Mouse (Mus musculus): Measurements from ENCODE around the gene Gpr137c. TPM values are rescaled to one million over a fixed set of nuclear protein-coding genes. Genes with fewer than 3 reads are reported as not detected.

Gene Gpr137c
- polyA plus RNA-seq, 1 experiment: 2.2 TPM

DNA sequence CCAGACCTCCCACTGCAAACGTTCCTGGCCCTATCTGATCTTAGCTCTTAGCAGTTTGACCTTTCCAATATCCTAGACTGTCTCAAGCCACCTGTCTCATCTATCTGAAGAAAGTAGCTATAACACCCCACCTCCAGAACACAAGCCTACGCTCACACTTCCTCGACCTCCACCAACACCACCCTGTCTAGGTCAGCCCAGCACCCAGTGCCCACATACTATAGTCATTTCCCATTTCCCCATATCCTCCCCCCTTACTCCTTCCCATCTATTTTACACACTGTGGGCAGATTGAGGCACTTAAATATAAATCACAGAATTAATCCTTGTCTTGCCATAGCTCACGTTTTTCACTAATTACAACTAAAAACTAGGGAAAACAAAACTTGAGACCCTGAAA, 37.9 kb upstream of the Gpr137c start:
- no peaks in the 10 kb centered on the region for H3K27me3 ChIP-seq (ENCODE audit: control insufficient read depth, insufficient read depth, low read length, poor library complexity, severe bottlenecking)
- H3K9ac ChIP-seq (ENCODE audit: low read depth, poor library complexity, severe bottlenecking): no peak overlapping the region
- no peak overlapping the region for H3K4me3 ChIP-seq (ENCODE audit: low read depth, low read length)
- no peaks in the 10 kb centered on the region for H3K36me3 ChIP-seq (ENCODE audit: control insufficient read depth, insufficient read depth, low read length, poor library complexity, severe bottlenecking)
- TF ChIP-seq EP300 (IDR thresholded peaks at IDR 0.05; ENCODE audit: insufficient read depth, low read depth, low read length) (no peak), POLR2A (IDR thresholded peaks at IDR 0.05; ENCODE audit: insufficient read depth, low read length) (no peak), CTCF (IDR thresholded peaks at IDR 0.05; ENCODE audit: low read depth, low read length) (no peak)
- H3K9me3 ChIP-seq (replicated peaks; ENCODE audit: control insufficient read depth, insufficient read depth, low read length, poor library complexity, severe bottlenecking): peaks cover 8% of the 10 kb centered on the region; the same call in 1 of the 2 replicates
- no peak overlapping the region for H3K27ac ChIP-seq (ENCODE audit: insufficient read depth, low read length)
- H3K4me1 ChIP-seq (ENCODE audit: control insufficient read depth, insufficient read depth, low read length): no peaks in the 10 kb centered on the region

DNA sequence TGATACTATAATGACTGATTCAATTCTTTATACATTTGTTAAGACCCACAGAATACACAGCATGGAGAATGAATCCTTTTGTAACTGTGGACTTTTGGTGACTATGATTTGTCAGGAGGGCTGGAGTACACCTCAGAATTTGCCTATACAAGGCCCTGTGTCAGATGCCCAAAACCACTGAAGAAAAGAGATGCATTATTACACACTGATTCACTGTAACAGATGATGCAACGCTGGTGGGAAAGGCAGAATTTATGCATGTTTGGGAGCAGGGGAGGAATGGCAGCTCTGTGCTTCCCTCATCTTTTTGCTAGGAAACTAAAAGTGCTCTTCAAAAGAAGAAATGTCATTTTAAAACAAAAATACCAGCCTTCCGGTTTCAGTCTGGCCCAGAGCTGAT, 28.5 kb upstream of the Gpr137c start:
- H3K9me3 ChIP-seq (replicated peaks; ENCODE audit: control insufficient read depth, insufficient read depth, low read length, poor library complexity, severe bottlenecking): peaks cover 3% of the 10 kb centered on the region; the same call in 1 of the 2 replicates
- TF ChIP-seq POLR2A (IDR thresholded peaks at IDR 0.05; ENCODE audit: insufficient read depth, low read length): no peak
- TF ChIP-seq CTCF (IDR thresholded peaks at IDR 0.05; ENCODE audit: low read depth, low read length): no peak
- no peak for TF ChIP-seq EP300 (IDR thresholded peaks at IDR 0.05; ENCODE audit: insufficient read depth, low read depth, low read length)
- H3K36me3 ChIP-seq (ENCODE audit: control insufficient read depth, insufficient read depth, low read length, poor library complexity, severe bottlenecking): no peaks in the 10 kb centered on the region
- H3K4me1 ChIP-seq (ENCODE audit: control insufficient read depth, insufficient read depth, low read length): no peaks in the 10 kb centered on the region
- H3K9ac ChIP-seq (ENCODE audit: low read depth, poor library complexity, severe bottlenecking): no peak overlapping the region
- H3K27me3 ChIP-seq (ENCODE audit: control insufficient read depth, insufficient read depth, low read length, poor library complexity, severe bottlenecking): no peaks in the 10 kb centered on the region
- no peak overlapping the region for H3K27ac ChIP-seq (ENCODE audit: insufficient read depth, low read length)
- no peak overlapping the region for H3K4me3 ChIP-seq (ENCODE audit: low read depth, low read length)

DNA sequence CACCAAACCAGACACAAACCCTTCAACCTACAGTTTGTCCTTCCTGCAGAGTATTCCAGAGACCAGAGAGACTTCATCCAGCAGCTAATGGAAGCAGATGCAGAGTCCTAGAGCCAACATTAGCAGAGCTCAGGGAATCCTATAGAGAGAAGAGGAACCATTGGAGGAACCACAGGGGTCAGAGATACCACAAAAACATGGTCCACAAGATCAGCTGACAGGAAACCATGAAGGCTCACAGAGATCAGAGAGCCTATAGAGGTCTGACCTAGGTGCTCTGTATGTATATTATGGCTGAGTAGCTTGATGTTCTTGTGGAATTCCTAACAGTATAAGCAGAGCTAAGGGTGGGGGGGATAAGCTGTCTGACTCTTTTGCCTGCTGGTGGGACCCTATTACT, 18.9 kb upstream of the Gpr137c start:
- Histone ChIP-seq H3K36me3 (ENCODE audit: control insufficient read depth, insufficient read depth, low read length, poor library complexity, severe bottlenecking) (no peaks in the 10 kb centered on the region), H3K27me3 (ENCODE audit: control insufficient read depth, insufficient read depth, low read length, poor library complexity, severe bottlenecking) (no peaks in the 10 kb centered on the region), H3K9ac (ENCODE audit: low read depth, poor library complexity, severe bottlenecking) (no peak overlapping the region), H3K4me1 (ENCODE audit: control insufficient read depth, insufficient read depth, low read length) (no peaks in the 10 kb centered on the region), H3K27ac (ENCODE audit: insufficient read depth, low read length) (no peak overlapping the region), H3K4me3 (ENCODE audit: low read depth, low read length) (no peak overlapping the region), H3K9me3 (replicated peaks; ENCODE audit: control insufficient read depth, insufficient read depth, low read length, poor library complexity, severe bottlenecking) (no peaks in the 10 kb centered on the region)
- no peak for TF ChIP-seq POLR2A (IDR thresholded peaks at IDR 0.05; ENCODE audit: insufficient read depth, low read length)
- no peak for TF ChIP-seq EP300 (IDR thresholded peaks at IDR 0.05; ENCODE audit: insufficient read depth, low read depth, low read length)
- no peak for TF ChIP-seq CTCF (IDR thresholded peaks at IDR 0.05; ENCODE audit: low read depth, low read length)

DNA sequence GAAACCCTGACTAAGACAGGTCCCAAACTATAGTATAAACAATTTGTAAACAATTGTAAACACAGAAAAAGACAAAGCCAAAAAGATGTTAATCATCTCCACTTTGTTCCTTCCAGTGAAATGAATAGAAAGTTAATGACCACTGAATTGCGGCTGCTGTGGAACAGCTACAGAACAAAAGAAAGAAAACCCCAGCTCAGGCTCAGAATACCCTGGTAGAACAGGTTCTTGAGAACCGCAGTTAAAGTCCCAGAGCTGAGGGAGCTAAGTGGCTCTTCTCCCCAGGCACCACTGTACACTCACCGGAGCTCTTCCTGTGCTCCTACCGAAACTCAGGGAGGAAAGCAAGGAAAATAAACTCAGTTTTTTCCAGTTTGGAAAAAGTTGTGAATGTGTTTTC, 8.8 kb upstream of the Gpr137c start:
- no peaks in the 10 kb centered on the region for H3K27me3 ChIP-seq (ENCODE audit: control insufficient read depth, insufficient read depth, low read length, poor library complexity, severe bottlenecking)
- H3K9ac ChIP-seq (ENCODE audit: low read depth, poor library complexity, severe bottlenecking): no peak overlapping the region
- no peak for TF ChIP-seq CTCF (IDR thresholded peaks at IDR 0.05; ENCODE audit: low read depth, low read length)
- no peak for TF ChIP-seq POLR2A (IDR thresholded peaks at IDR 0.05; ENCODE audit: insufficient read depth, low read length)
- TF ChIP-seq EP300 (IDR thresholded peaks at IDR 0.05; ENCODE audit: insufficient read depth, low read depth, low read length): no peak
- H3K4me1 ChIP-seq (ENCODE audit: control insufficient read depth, insufficient read depth, low read length): no peaks in the 10 kb centered on the region
- no peaks in the 10 kb centered on the region for H3K9me3 ChIP-seq (replicated peaks; ENCODE audit: control insufficient read depth, insufficient read depth, low read length, poor library complexity, severe bottlenecking)
- no peaks in the 10 kb centered on the region for H3K36me3 ChIP-seq (ENCODE audit: control insufficient read depth, insufficient read depth, low read length, poor library complexity, severe bottlenecking)
- H3K27ac ChIP-seq (ENCODE audit: insufficient read depth, low read length): no peak overlapping the region
- H3K4me3 ChIP-seq (ENCODE audit: low read depth, low read length): no peak overlapping the region

DNA sequence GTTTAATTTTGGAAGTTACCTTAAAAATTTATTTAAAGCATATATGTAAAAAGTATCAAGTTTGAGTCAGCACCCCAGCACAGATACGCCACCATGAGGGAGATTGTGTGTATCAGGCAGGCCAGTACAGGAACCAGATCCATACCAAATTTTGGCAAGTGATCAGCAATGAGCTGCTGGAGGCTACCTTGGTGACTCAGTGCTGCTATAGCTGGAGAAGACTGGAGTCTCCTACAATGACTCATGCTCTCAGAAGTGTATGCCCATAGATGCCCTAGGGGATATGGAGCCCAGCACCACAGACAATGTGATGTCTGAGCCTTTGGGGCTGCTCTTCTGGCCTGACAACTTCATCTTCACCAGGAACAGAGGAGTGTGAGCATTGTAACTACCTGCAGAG, 8.1 kb upstream of the Gpr137c start:
- H3K9ac ChIP-seq (ENCODE audit: low read depth, poor library complexity, severe bottlenecking): no peak overlapping the region
- no peaks in the 10 kb centered on the region for H3K9me3 ChIP-seq (replicated peaks; ENCODE audit: control insufficient read depth, insufficient read depth, low read length, poor library complexity, severe bottlenecking)
- H3K27me3 ChIP-seq (ENCODE audit: control insufficient read depth, insufficient read depth, low read length, poor library complexity, severe bottlenecking): no peaks in the 10 kb centered on the region
- no peak overlapping the region for H3K4me3 ChIP-seq (ENCODE audit: low read depth, low read length)
- H3K4me1 ChIP-seq (ENCODE audit: control insufficient read depth, insufficient read depth, low read length): no peaks in the 10 kb centered on the region
- H3K36me3 ChIP-seq (ENCODE audit: control insufficient read depth, insufficient read depth, low read length, poor library complexity, severe bottlenecking): no peaks in the 10 kb centered on the region
- no peak for TF ChIP-seq CTCF (IDR thresholded peaks at IDR 0.05; ENCODE audit: low read depth, low read length)
- TF ChIP-seq POLR2A (IDR thresholded peaks at IDR 0.05; ENCODE audit: insufficient read depth, low read length): no peak
- no peak for TF ChIP-seq EP300 (IDR thresholded peaks at IDR 0.05; ENCODE audit: insufficient read depth, low read depth, low read length)
- no peak overlapping the region for H3K27ac ChIP-seq (ENCODE audit: insufficient read depth, low read length)

DNA sequence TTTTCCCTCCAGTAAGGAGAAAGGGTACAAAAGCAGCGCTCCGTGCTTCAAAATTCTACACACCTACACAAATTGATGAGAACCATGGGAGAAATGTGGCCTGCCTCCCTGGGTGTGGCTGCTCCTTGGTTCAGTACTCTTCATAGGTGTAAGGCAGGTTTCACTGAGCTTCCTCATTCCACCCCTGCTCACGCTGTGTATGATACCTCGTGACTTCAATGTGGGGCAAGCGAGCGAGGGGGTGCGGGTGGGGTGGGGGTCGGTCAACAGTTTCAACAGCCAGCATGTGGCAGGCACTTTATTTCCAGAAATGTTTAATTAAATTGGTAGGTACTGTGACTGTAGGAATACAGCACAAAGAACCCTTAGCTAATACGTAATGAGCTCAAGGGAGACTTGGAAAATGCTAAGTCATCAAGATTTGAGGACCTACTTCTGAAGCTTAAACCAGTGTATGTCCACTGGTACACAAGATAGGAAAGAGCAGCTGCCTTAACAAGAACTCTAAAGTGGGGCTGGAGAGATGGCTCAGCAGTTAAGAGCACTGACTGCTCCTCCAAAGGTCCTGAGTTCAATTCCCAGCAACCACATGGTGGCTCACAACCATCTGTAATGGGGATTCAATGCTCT, 2.7 kb upstream of the Gpr137c start:
- Histone ChIP-seq H3K9ac (ENCODE audit: low read depth, poor library complexity, severe bottlenecking) (no peak overlapping the region), H3K9me3 (replicated peaks; ENCODE audit: control insufficient read depth, insufficient read depth, low read length, poor library complexity, severe bottlenecking) (no peaks in the 10 kb centered on the region), H3K4me3 (ENCODE audit: low read depth, low read length) (no peak overlapping the region), H3K27me3 (ENCODE audit: control insufficient read depth, insufficient read depth, low read length, poor library complexity, severe bottlenecking) (no peaks in the 10 kb centered on the region), H3K27ac (ENCODE audit: insufficient read depth, low read length) (no peak overlapping the region), H3K36me3 (ENCODE audit: control insufficient read depth, insufficient read depth, low read length, poor library complexity, severe bottlenecking) (no peaks in the 10 kb centered on the region), H3K4me1 (ENCODE audit: control insufficient read depth, insufficient read depth, low read length) (no peaks in the 10 kb centered on the region)
- TF ChIP-seq CTCF (IDR thresholded peaks at IDR 0.05; ENCODE audit: low read depth, low read length) (no peak), EP300 (IDR thresholded peaks at IDR 0.05; ENCODE audit: insufficient read depth, low read depth, low read length) (no peak), POLR2A (IDR thresholded peaks at IDR 0.05; ENCODE audit: insufficient read depth, low read length) (no peak)
